Mouse (Mus musculus) bone marrow, adult 2 months (tissue): ENCODE data around the gene Fcrlb. TPM values are rescaled to one million over a fixed set of nuclear protein-coding genes. Genes with fewer than 3 reads are reported as not detected.

ENCODE experiments used
- H3K27ac ChIP-seq: fragments of 200-500 bp; 2 replicates; pipeline ENCODE4 v1.5.1; 2012; ENCODE audit warnings: low read depth, mild to moderate bottlenecking, control low read depth, inconsistent platforms, low read length; ENCODE audit not compliant: control insufficient read depth, poor library complexity, insufficient read depth
- H3K4me1 ChIP-seq: fragments of 200-500 bp; 2 replicates; pipeline ENCODE4 v1.6.1; 2011; ENCODE audit warnings: low read length; ENCODE audit not compliant: control insufficient read depth, insufficient read depth
- H3K4me3 ChIP-seq: fragments of 200-500 bp; replicated peaks from 2 replicates; pipeline ENCODE3; 2011; ENCODE audit warnings: mild to moderate bottlenecking, low read depth, low read length, control low read depth; ENCODE audit not compliant: control insufficient read depth
- CTCF ChIP-seq: fragments of 200-500 bp; IDR thresholded peaks from 2 replicates; pipeline ENCODE4 v1.5.1; 2011; ENCODE audit warnings: low read length, control low read depth; ENCODE audit not compliant: control insufficient read depth, insufficient read depth
- POLR2A ChIP-seq: fragments of 200-500 bp; IDR thresholded peaks from 2 replicates; pipeline ENCODE4 v1.6.1; 2011; ENCODE audit warnings: low read depth, mild to moderate bottlenecking, control low read depth, low read length, borderline replicate concordance; ENCODE audit not compliant: control insufficient read depth
- WGBS: fragments of 180-500 bp; shearing (Covaris S2); methylation state at CpG from one replicate; pipeline ENCODE4 v1.1.7; 2018; 5-methylcytosine and 5-hydroxymethylcytosine counted together
- polyA plus RNA-seq: library from polyadenylated mRNA; stranded (reverse); fragments of >200 nt; gene quantifications from 2 replicates; pipeline ENCODE4 v1.2.4, GENCODE M21; 2011; ENCODE audit warnings: low replicate concordance; ENCODE audit not compliant: missing spikeins, insufficient read depth, insufficient read length

Fcrlb gene
- polyA plus RNA-seq, 1 experiment = not detected

DNA sequence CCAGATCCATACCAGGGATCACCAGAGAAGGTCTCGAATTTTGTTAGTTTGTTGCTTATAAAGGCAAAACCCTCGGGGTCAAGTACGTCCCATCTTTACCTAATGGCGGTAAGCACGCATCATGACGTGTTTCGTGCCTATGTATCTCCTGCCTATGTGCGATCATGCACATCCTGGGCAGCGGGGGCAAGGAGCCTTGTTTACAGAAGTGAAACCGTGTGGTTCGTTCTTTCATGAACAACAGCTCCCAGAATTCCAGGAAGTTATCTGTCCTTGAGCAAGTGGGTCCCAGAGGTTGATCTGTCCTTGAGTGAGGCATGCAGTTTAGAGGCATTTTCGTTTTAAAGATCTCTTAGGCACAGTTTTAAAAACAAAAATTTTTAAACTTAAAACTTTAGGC lies 26.5 kb upstream of the Fcrlb start:
- H3K27ac ChIP-seq = no peak overlapping the region
- TF ChIP-seq CTCF (no peak), POLR2A (no peak)
- H3K4me3 ChIP-seq = no peak overlapping the region
- WGBS = 66% methylated on average over 12 of the region's 12 CpGs
- H3K4me1 ChIP-seq = peaks cover 2% of the 10 kb centered on the region; the same call in 1 of the 2 replicates

DNA sequence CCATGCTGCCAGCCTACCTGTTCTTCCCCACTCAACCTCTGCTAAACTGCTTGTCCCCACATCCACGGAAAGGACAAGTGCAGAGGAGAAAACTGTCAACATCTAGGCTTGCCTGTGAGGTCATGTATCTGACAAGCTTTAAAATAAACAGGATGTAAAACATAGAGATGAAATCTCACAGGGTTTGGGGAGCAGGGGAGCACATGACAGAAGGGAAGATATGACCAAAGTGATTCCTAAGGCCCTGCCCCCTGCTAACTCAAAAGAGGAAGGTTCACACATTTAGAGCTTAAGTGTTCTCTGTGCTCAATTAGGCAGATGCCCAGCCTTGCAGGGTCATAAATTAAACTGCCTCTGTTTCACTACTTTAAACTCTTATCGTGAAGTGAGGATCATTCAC lies 21.6 kb upstream of the Fcrlb start:
- H3K4me3 ChIP-seq = no peak overlapping the region
- 13% methylated on average over 2 of the region's 2 CpGs for WGBS
- peak overlapping the region; percentile 81 for H3K27ac ChIP-seq
- no peak for TF ChIP-seq POLR2A
- TF ChIP-seq CTCF = no peak
- H3K4me1 ChIP-seq = peaks cover 5% of the 10 kb centered on the region

- TF ChIP-seq CTCF = no peak
- no peak for TF ChIP-seq POLR2A
- WGBS = 48% methylated on average over 1 of the region's 1 CpGs
- peaks cover 2% of the 10 kb centered on the region for H3K4me1 ChIP-seq
- peak overlapping the region; percentile 81 for H3K27ac ChIP-seq
- no peak overlapping the region for H3K4me3 ChIP-seq
Measured at GRCm38 (mm10) chr1:170933940-170934339, 21.2 kb upstream of the Fcrlb start.

GRCm38 (mm10) chr1:170933386-170933920 lies 20.7 kb upstream of the Fcrlb start:
- no peak overlapping the region for H3K4me3 ChIP-seq
- TF ChIP-seq POLR2A = no peak
- H3K27ac ChIP-seq = peak overlapping the region; percentile 38; the same call in 1 of the 2 replicates
- WGBS = 85% methylated on average over 6 of the region's 6 CpGs
- H3K4me1 ChIP-seq = peaks cover 2% of the 10 kb centered on the region

DNA sequence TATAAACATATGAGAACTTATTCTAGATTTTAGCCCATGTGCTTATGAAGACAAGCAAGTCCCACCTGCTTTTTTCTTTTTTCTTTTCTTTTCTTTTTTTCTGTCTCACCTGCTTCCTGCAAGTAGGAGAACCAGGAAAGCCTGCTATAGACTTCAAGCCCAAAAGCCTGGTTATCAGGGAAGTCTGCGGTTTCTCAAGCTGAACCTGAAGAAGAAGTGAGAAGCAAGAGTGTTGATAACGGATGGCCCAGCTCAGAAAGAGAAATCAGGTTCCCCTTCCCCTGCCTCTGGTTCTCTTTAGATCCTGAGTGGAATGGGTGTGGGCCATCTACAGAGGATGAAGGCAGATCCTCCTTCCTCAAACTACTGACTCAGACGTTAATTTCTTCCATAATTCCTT lies 19.3 kb upstream of the Fcrlb start:
- peaks cover 4% of the 10 kb centered on the region for H3K4me1 ChIP-seq
- TF ChIP-seq CTCF (no peak), POLR2A (no peak)
- no peak overlapping the region for H3K4me3 ChIP-seq
- 21% methylated on average over 3 of the region's 3 CpGs for WGBS
- peak overlapping the region; percentile 34; the same call in 1 of the 2 replicates for H3K27ac ChIP-seq

DNA sequence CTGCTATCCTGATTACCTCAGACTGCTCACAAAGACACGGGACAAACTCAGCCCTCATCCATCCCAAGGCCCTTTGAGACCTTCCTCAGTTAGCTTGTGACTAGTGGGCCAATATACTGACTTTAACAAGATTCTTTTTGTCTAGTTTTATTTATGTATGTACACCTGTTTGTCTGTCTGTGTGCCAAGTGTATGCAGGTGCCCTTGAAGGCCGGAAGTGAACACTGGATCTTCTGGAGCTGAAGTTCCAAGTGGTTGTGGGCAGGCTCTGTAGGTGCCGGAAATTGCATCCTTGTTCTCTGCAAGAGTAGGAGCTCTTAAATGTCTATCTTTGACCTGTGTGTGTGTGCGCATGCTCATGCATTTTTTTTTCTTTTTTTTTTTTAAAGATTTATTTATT lies 16.5 kb upstream of the Fcrlb start:
- Histone ChIP-seq H3K27ac (peak overlapping the region; percentile 86), H3K4me1 (peaks cover 5% of the 10 kb centered on the region), H3K4me3 (no peak overlapping the region)
- WGBS = 78% methylated on average over 4 of the region's 4 CpGs
- TF ChIP-seq POLR2A (no peak), CTCF (no peak)

DNA sequence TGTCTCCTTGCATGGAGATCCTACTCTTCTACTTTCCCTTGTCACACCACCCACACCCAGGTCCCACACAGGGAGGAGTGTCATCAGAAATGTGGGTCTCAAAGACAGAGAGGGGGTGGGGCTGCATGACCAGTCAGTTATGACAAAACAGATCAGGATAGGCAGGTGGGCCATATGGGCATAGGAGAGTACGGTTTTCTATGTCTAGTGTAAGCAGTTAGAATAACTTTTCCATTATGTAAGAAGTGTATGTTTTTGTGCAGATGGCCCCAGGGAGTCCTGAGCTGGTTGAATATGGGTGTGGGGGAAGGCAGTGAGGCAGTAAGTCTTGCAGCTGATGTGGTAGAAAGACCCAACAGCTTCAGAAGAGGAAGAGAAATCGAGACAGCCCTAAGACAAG lies 15.7 kb upstream of the Fcrlb start:
- H3K27ac ChIP-seq = peak overlapping the region; percentile 95
- 31% methylated on average over 2 of the region's 2 CpGs for WGBS
- H3K4me1 ChIP-seq = peaks cover 6% of the 10 kb centered on the region
- TF ChIP-seq POLR2A = no peak
- no peak for TF ChIP-seq CTCF
- no peak overlapping the region for H3K4me3 ChIP-seq

DNA sequence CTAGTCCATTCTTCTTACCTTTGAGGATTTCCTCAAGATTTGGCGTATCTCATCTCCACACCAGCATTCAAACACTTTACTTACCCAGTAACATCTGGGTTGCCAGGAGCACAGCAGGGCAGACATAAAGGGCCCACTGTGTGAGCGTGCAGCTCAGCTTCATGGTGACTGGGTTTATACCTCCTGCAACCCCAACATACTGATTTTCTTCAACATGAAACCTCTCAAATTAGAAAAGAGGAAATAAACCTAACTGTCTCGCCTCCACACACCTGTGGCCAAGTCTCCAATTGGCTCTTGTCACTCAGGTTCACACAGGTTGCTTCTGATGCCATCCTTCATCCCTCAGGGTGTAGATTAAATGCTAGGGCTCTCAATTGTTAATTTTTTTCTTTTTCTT lies 14.6 kb upstream of the Fcrlb start, which contains the start of gene Fcrla:
Gene Fcrla (minus strand): TSS at position 206 of the 400 bp plus-strand sequence.
- Histone ChIP-seq H3K4me1 (peaks cover 5% of the 10 kb centered on the region), H3K27ac (peak within 1 kb of the TSS; percentile 95), H3K4me3 (peak within 1 kb of the TSS; percentile 65)
- no peak for TF ChIP-seq CTCF
- TF ChIP-seq POLR2A = 0 out of 2 replicates have a peak, but pooled peaks have one; percentile 41
- 56% methylated on average over 3 of the region's 3 CpGs for WGBS

DNA sequence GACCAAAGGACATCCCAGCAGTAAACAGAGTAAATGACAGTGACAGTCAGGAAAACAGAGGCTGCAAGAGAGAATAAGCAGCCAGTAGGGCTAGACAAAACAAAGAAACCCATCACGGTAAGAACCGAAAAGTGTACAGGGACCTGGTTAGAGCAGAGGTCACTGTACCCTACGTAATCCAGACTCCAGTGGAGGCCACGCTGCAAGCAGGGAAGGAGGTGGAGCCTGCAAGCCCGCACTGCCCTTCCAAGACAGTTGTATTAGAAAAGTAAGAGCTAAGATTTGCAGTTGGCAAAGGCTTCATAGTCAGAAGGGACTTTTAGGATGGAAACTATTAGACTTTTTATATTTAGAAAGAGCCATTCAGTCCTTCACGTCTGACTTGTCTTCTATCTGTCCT lies 14.2 kb upstream of the Fcrlb start:
- H3K4me1 ChIP-seq = peaks cover 5% of the 10 kb centered on the region
- peak overlapping the region; percentile 65 for H3K4me3 ChIP-seq
- H3K27ac ChIP-seq = peak overlapping the region; percentile 76
- TF ChIP-seq CTCF = no peak
- TF ChIP-seq POLR2A = no peak
- WGBS = 65% methylated on average over 6 of the region's 6 CpGs
